Mouse (Mus musculus): ENCODE measurements around the gene Rwdd3. TPM values are rescaled to one million over a fixed set of nuclear protein-coding genes. Genes with fewer than 3 reads are reported as not detected.

Gene Rwdd3
- polyA plus RNA-seq, 1 experiment: 3.3 TPM

GRCm38 (mm10) chr3:121121072-121121471 lies 50.4 kb downstream of the Rwdd3 start:
- TF ChIP-seq USF1 (IDR thresholded peaks at IDR 0.05; ENCODE audit: low read depth) (no peak), MYOG (IDR thresholded peaks at IDR 0.05; ENCODE audit: control insufficient read depth in 1 of 3, insufficient read depth in 1 of 3, insufficient read length in 2 of 3, low read depth in 2 of 3) (no peak), TCF12 (IDR thresholded peaks at IDR 0.05; ENCODE audit: insufficient read depth, poor library complexity, severe bottlenecking) (no peak), MYOD1 (IDR thresholded peaks at IDR 0.05; ENCODE audit: control insufficient read depth in 1 of 3, insufficient read length in 2 of 3, low read depth in 2 of 3) (no peak), SRF (IDR thresholded peaks at IDR 0.05; ENCODE audit: control insufficient read depth, insufficient read length, low read depth) (no peak), CEBPB (IDR thresholded peaks at IDR 0.05; ENCODE audit: insufficient read depth, poor library complexity, severe bottlenecking) (no peak), E2F4 (IDR thresholded peaks at IDR 0.05; ENCODE audit: insufficient read depth) (no peak), POLR2A (IDR thresholded peaks at IDR 0.05; ENCODE audit: insufficient read length, low read depth) (no peak), REST (IDR thresholded peaks at IDR 0.05; ENCODE audit: insufficient read depth, insufficient read length) (no peak), MAX (IDR thresholded peaks at IDR 0.05; ENCODE audit: low read depth) (no peak), TCF3 (IDR thresholded peaks at IDR 0.05; ENCODE audit: insufficient read length, low read depth) (no peak), POLR2AphosphoS2 (IDR thresholded peaks at IDR 0.05; ENCODE audit: insufficient read length, low read depth) (no peak)
- no peak overlapping the region for H3K4me2 ChIP-seq (ENCODE audit: low read depth)
- H3K36me3 ChIP-seq (ENCODE audit: control insufficient read depth, insufficient read depth): no peaks in the 10 kb centered on the region
- no peak overlapping the region for H3ac ChIP-seq (ENCODE audit: control insufficient read depth, insufficient read length)
- no peaks in the 10 kb centered on the region for H3K79me2 ChIP-seq (ENCODE audit: control insufficient read depth, insufficient read depth)
- H3K27me3 ChIP-seq (ENCODE audit: control insufficient read depth, insufficient read depth, insufficient read length): no peaks in the 10 kb centered on the region
- no peak overlapping the region for H3K4me3 ChIP-seq

DNA sequence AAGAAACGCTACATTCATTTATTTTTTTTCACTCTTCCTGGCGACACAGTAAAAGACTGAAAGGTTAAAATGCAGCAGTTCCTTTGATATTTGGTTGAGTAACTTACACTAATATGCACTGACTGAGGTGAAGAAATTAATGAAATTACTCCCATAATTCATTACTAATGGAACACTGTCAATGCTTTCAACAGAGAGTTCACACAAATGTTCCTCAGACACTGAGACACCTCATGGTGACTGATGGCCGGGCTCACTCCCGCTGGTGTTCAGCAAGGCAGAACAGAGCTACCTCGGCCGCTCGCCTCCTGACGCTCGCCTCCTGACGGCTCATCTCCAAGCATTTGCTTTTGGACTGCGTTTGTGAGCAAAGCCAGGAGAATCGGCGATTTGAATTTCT lies 54.9 kb downstream of the Rwdd3 start:
- no peaks in the 10 kb centered on the region for H3K27me3 ChIP-seq (ENCODE audit: control insufficient read depth, insufficient read depth, insufficient read length)
- H3K79me2 ChIP-seq (ENCODE audit: control insufficient read depth, insufficient read depth): no peaks in the 10 kb centered on the region
- H3K4me3 ChIP-seq: no peak overlapping the region
- H3ac ChIP-seq (ENCODE audit: control insufficient read depth, insufficient read length): no peak overlapping the region
- no peak overlapping the region for H3K4me2 ChIP-seq (ENCODE audit: low read depth)
- no peaks in the 10 kb centered on the region for H3K36me3 ChIP-seq (ENCODE audit: control insufficient read depth, insufficient read depth)
- TF ChIP-seq MYOG (IDR thresholded peaks at IDR 0.05; ENCODE audit: control insufficient read depth in 1 of 3, insufficient read depth in 1 of 3, insufficient read length in 2 of 3, low read depth in 2 of 3) (no peak), CEBPB (IDR thresholded peaks at IDR 0.05; ENCODE audit: insufficient read depth, poor library complexity, severe bottlenecking) (no peak), POLR2AphosphoS2 (IDR thresholded peaks at IDR 0.05; ENCODE audit: insufficient read length, low read depth) (no peak), USF1 (IDR thresholded peaks at IDR 0.05; ENCODE audit: low read depth) (no peak), MYOD1 (IDR thresholded peaks at IDR 0.05; ENCODE audit: control insufficient read depth in 1 of 3, insufficient read length in 2 of 3, low read depth in 2 of 3) (no peak), REST (IDR thresholded peaks at IDR 0.05; ENCODE audit: insufficient read depth, insufficient read length) (no peak), POLR2A (IDR thresholded peaks at IDR 0.05; ENCODE audit: insufficient read length, low read depth) (no peak), MAX (IDR thresholded peaks at IDR 0.05; ENCODE audit: low read depth) (no peak), SRF (IDR thresholded peaks at IDR 0.05; ENCODE audit: control insufficient read depth, insufficient read length, low read depth) (no peak), TCF12 (IDR thresholded peaks at IDR 0.05; ENCODE audit: insufficient read depth, poor library complexity, severe bottlenecking) (no peak), E2F4 (IDR thresholded peaks at IDR 0.05; ENCODE audit: insufficient read depth) (no peak), TCF3 (IDR thresholded peaks at IDR 0.05; ENCODE audit: insufficient read length, low read depth) (no peak)

GRCm38 (mm10) chr3:121116067-121116466 lies 55.4 kb downstream of the Rwdd3 start:
- no peaks in the 10 kb centered on the region for H3K36me3 ChIP-seq (ENCODE audit: control insufficient read depth, insufficient read depth)
- no peak overlapping the region for H3K4me3 ChIP-seq
- no peaks in the 10 kb centered on the region for H3K27me3 ChIP-seq (ENCODE audit: control insufficient read depth, insufficient read depth, insufficient read length)
- no peak overlapping the region for H3K4me2 ChIP-seq (ENCODE audit: low read depth)
- no peak for TF ChIP-seq SRF (IDR thresholded peaks at IDR 0.05; ENCODE audit: control insufficient read depth, insufficient read length, low read depth)
- no peak for TF ChIP-seq MYOD1 (IDR thresholded peaks at IDR 0.05; ENCODE audit: control insufficient read depth in 1 of 3, insufficient read length in 2 of 3, low read depth in 2 of 3)
- no peak for TF ChIP-seq TCF12 (IDR thresholded peaks at IDR 0.05; ENCODE audit: insufficient read depth, poor library complexity, severe bottlenecking)
- no peak for TF ChIP-seq MYOG (IDR thresholded peaks at IDR 0.05; ENCODE audit: control insufficient read depth in 1 of 3, insufficient read depth in 1 of 3, insufficient read length in 2 of 3, low read depth in 2 of 3)
- no peaks in the 10 kb centered on the region for H3K79me2 ChIP-seq (ENCODE audit: control insufficient read depth, insufficient read depth)
- H3ac ChIP-seq (ENCODE audit: control insufficient read depth, insufficient read length): no peak overlapping the region

DNA sequence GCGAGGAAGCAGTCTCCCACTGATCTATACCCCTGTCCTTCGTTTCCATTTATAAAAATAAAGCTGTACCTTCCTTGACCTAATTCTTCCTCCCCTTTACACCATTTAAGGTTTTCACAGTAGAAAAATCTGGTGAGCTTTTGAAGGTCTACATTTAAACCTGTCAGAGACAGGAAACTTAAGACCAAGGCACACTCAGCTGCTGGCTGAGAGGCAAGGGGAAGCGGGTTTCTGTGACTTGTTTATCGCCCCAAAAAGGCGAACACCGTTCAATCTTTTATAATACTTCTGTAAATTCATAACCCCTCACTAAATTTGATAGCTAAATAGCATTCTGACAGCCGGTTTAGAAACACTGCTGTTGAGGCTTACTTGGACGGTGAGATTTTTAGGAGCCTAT lies 60.4 kb downstream of the Rwdd3 start:
- no peaks in the 10 kb centered on the region for H3K36me3 ChIP-seq (ENCODE audit: control insufficient read depth, insufficient read depth)
- H3ac ChIP-seq (ENCODE audit: control insufficient read depth, insufficient read length): no peak overlapping the region
- H3K4me2 ChIP-seq (ENCODE audit: low read depth): no peak overlapping the region
- H3K27me3 ChIP-seq (ENCODE audit: control insufficient read depth, insufficient read depth, insufficient read length): no peaks in the 10 kb centered on the region
- H3K79me2 ChIP-seq (ENCODE audit: control insufficient read depth, insufficient read depth): no peaks in the 10 kb centered on the region
- H3K4me3 ChIP-seq: no peak overlapping the region
- TF ChIP-seq POLR2AphosphoS2 (IDR thresholded peaks at IDR 0.05; ENCODE audit: insufficient read length, low read depth) (no peak), MYOD1 (IDR thresholded peaks at IDR 0.05; ENCODE audit: control insufficient read depth in 1 of 3, insufficient read length in 2 of 3, low read depth in 2 of 3) (no peak), MAX (IDR thresholded peaks at IDR 0.05; ENCODE audit: low read depth) (no peak), SRF (IDR thresholded peaks at IDR 0.05; ENCODE audit: control insufficient read depth, insufficient read length, low read depth) (no peak), POLR2A (IDR thresholded peaks at IDR 0.05; ENCODE audit: insufficient read length, low read depth) (no peak), USF1 (IDR thresholded peaks at IDR 0.05; ENCODE audit: low read depth) (no peak), CEBPB (IDR thresholded peaks at IDR 0.05; ENCODE audit: insufficient read depth, poor library complexity, severe bottlenecking) (no peak)

DNA sequence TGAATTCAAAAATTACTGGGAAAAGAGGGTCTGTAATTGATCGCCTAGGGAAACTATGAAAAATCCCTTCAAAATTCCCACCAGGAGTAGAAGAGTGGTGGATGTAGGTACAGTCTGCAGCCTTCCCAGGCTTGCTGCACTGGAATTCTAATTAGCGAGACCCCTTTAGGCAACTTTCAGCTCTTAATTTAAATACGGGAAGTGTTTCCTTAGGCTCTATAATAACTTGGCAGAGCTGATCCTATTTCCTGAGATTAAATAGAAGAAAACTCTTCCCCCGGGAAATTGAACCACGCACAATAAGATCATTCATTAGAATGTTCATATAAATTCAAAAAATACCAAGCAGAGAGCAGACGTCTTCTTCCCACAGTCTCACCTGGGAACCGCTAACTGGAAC lies 61.1 kb downstream of the Rwdd3 start:
- TF ChIP-seq CEBPB (IDR thresholded peaks at IDR 0.05; ENCODE audit: insufficient read depth, poor library complexity, severe bottlenecking): no peak
- TF ChIP-seq POLR2AphosphoS2 (IDR thresholded peaks at IDR 0.05; ENCODE audit: insufficient read length, low read depth): no peak
- no peak for TF ChIP-seq POLR2A (IDR thresholded peaks at IDR 0.05; ENCODE audit: insufficient read length, low read depth)
- TF ChIP-seq MYOG (IDR thresholded peaks at IDR 0.05; ENCODE audit: control insufficient read depth in 1 of 3, insufficient read depth in 1 of 3, insufficient read length in 2 of 3, low read depth in 2 of 3): no peak
- TF ChIP-seq REST (IDR thresholded peaks at IDR 0.05; ENCODE audit: insufficient read depth, insufficient read length): no peak
- no peak for TF ChIP-seq MAX (IDR thresholded peaks at IDR 0.05; ENCODE audit: low read depth)
- no peak for TF ChIP-seq SRF (IDR thresholded peaks at IDR 0.05; ENCODE audit: control insufficient read depth, insufficient read length, low read depth)
- TF ChIP-seq USF1 (IDR thresholded peaks at IDR 0.05; ENCODE audit: low read depth): no peak
- no peak for TF ChIP-seq MYOD1 (IDR thresholded peaks at IDR 0.05; ENCODE audit: control insufficient read depth in 1 of 3, insufficient read length in 2 of 3, low read depth in 2 of 3)
- TF ChIP-seq TCF3 (IDR thresholded peaks at IDR 0.05; ENCODE audit: insufficient read length, low read depth): no peak
- no peak for TF ChIP-seq TCF12 (IDR thresholded peaks at IDR 0.05; ENCODE audit: insufficient read depth, poor library complexity, severe bottlenecking)
- no peak for TF ChIP-seq E2F4 (IDR thresholded peaks at IDR 0.05; ENCODE audit: insufficient read depth)
- no peaks in the 10 kb centered on the region for H3K27me3 ChIP-seq (ENCODE audit: control insufficient read depth, insufficient read depth, insufficient read length)
- no peaks in the 10 kb centered on the region for H3K36me3 ChIP-seq (ENCODE audit: control insufficient read depth, insufficient read depth)
- H3K4me3 ChIP-seq: no peak overlapping the region
- no peaks in the 10 kb centered on the region for H3K79me2 ChIP-seq (ENCODE audit: control insufficient read depth, insufficient read depth)
- no peak overlapping the region for H3K4me2 ChIP-seq (ENCODE audit: low read depth)
- H3ac ChIP-seq (ENCODE audit: control insufficient read depth, insufficient read length): no peak overlapping the region
